Mouse (Mus musculus) forebrain, embryonic 11.5 days (tissue): Measurements from ENCODE around the gene Cdh10. TPM values are rescaled to one million over a fixed set of nuclear protein-coding genes. Genes with fewer than 3 reads are reported as not detected.

Experiments
- ATAC-seq: fragments of 200-750 bp; cut with Nextera tagmentation; replicated peaks from 2 replicates; pipeline ENCODE4 v1.8.0; 2017; ENCODE audit warnings: moderate TSS enrichment; ENCODE audit not compliant: low FRiP score
- DNase-seq: peaks from one replicate; pipeline ENCODE4 v3.0.0-alpha.2; 2017; ENCODE audit warnings: low spot score
- H3K27ac ChIP-seq: fragments of 300-500 bp; sonication (generic); 2 replicates; pipeline ENCODE4 v1.5.1; 2014; ENCODE audit warnings: low read depth, low read length
- H3K27me3 ChIP-seq: fragments of 300-500 bp; sonication (generic); 2 replicates; pipeline ENCODE4 v1.6.1; 2014; ENCODE audit warnings: mild to moderate bottlenecking, low read length, mixed read lengths; ENCODE audit not compliant: control insufficient read depth, insufficient read depth
- H3K36me3 ChIP-seq: fragments of 300-500 bp; sonication (generic); 2 replicates; pipeline ENCODE4 v1.6.1; 2014; ENCODE audit warnings: mild to moderate bottlenecking, low read length, moderate library complexity, mixed read lengths; ENCODE audit not compliant: control insufficient read depth, insufficient read depth
- H3K4me1 ChIP-seq: fragments of 300-500 bp; sonication (generic); replicated peaks from 2 replicates; pipeline ENCODE4 v1.6.1; 2014; ENCODE audit warnings: low read length, mixed read lengths; ENCODE audit not compliant: control insufficient read depth, insufficient read depth
- H3K4me2 ChIP-seq: fragments of 300-500 bp; sonication (generic); 2 replicates; pipeline ENCODE4 v1.6.1; 2014; ENCODE audit warnings: low read depth, mild to moderate bottlenecking, low read length, moderate library complexity, mixed read lengths; ENCODE audit not compliant: severe bottlenecking
- H3K4me3 ChIP-seq: fragments of 300-500 bp; sonication (generic); 2 replicates; pipeline ENCODE4 v1.5.1; 2014; ENCODE audit warnings: low read depth, low read length
- H3K9ac ChIP-seq: fragments of 300-500 bp; sonication (generic); 2 replicates; pipeline ENCODE4 v1.6.1; 2014; ENCODE audit warnings: low read length
- H3K9me3 ChIP-seq: fragments of 300-500 bp; sonication (generic); 2 replicates; pipeline ENCODE4 v1.6.1; 2016; ENCODE audit warnings: low read length, mixed read lengths; ENCODE audit not compliant: control insufficient read depth
- WGBS: fragments of 180-500 bp; shearing (Covaris S2); extraction: QIAGEN DNeasy Blood & Tissue Kit; methylation state at CpG from one replicate; pipeline ENCODE4 v1.1.7; 2014; 5-methylcytosine and 5-hydroxymethylcytosine counted together
- polyA plus RNA-seq: library from polyadenylated mRNA; unstranded; fragments of >200 nt; fragmentation: Nextera tagmentation; extraction: Ambion mirVana; gene quantifications from 2 replicates; pipeline ENCODE4 v1.2.1, GENCODE M21; 2014

The Cdh10 gene
- polyA plus RNA-seq, 1 experiment from 2014 or later: 5.2 TPM

DNA sequence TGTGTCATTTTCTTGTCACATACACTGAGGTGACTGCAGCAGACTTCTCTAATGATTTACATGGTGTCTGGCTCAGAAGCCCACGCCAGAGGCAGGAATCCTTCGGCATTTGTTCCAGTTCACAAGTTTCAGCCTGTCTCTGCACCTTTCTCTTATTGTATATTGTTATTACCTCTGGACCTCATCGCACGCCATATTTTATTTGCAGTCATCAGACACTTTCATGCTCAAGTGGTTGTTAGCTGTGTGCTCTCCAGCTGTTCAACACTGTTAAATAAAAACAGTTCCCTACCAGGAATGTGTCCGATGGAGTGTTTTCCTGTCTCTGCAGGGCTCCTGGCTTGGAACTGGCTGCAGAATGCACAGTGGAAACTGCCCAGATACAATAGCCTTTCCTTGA, 26.1 kb downstream of the Cdh10 start:
- Histone ChIP-seq H3K4me1 (no peaks in the 10 kb centered on the region), H3K4me3 (no peak overlapping the region), H3K27ac (no peak overlapping the region; the same call in 1 of the 2 replicates), H3K27me3 (no peaks in the 10 kb centered on the region), H3K4me2 (no peak overlapping the region), H3K36me3 (no peaks in the 10 kb centered on the region), H3K9ac (no peak overlapping the region), H3K9me3 (no peaks in the 10 kb centered on the region)
- no peak for ATAC-seq
- no peak for DNase-seq
- 53% methylated on average over 5 of the region's 5 CpGs for WGBS

DNA sequence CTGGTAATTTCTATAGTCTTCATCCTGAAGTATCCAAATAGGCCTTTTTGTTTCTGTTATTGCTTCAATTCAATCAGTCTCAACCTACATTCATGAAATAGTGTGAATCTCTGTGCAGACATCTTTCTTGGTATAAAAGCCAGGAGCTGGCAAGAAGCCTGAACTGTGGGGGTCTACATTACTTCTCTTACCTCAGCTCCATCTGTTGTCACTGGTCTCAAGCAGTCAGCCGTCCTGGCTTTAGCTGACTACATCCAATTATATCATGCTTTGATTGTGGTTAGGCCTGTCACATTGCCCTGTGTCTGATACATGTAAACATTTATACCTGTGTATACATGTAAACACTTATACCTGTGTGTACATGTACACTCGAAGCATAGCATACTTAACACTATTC, 31.8 kb downstream of the Cdh10 start:
- Histone ChIP-seq H3K4me1 (no peaks in the 10 kb centered on the region), H3K4me2 (no peak overlapping the region), H3K27me3 (no peaks in the 10 kb centered on the region), H3K36me3 (no peaks in the 10 kb centered on the region), H3K9ac (no peak overlapping the region), H3K27ac (no peak overlapping the region), H3K4me3 (no peak overlapping the region), H3K9me3 (no peaks in the 10 kb centered on the region)
- WGBS: 85% methylated on average over 2 of the region's 2 CpGs
- ATAC-seq (no peak), DNase-seq (no peak)

- Histone ChIP-seq H3K4me2 (no peak overlapping the region), H3K9ac (no peak overlapping the region), H3K4me1 (no peaks in the 10 kb centered on the region), H3K4me3 (no peak overlapping the region), H3K27ac (no peak overlapping the region), H3K27me3 (no peaks in the 10 kb centered on the region), H3K36me3 (no peaks in the 10 kb centered on the region), H3K9me3 (no peaks in the 10 kb centered on the region)
- ATAC-seq (no peak), DNase-seq (no peak)
- WGBS: 74% methylated on average over 2 of the region's 2 CpGs
Measured at GRCm38 (mm10) chr15:18858135-18858534, 39.4 kb downstream of the Cdh10 start.

DNA sequence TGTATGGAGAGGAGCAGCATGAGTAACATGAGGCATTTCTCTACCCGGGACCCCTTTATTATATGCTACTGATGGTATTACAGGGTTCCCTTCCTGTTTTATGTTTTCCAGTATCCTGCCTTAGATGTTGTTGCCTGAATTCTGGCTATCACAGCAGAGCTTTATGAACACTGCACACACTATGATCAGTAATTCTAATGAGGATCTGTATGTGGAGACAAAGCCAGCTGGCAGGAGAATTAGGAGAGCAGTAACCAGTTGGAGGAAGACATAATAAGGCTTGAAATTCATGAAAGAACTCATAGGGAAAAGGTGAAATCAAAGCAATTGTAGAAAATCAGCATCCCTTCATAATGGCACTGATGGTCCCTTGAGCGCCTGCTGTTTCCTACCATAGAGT, 51.1 kb downstream of the Cdh10 start:
- no peak overlapping the region for H3K27ac ChIP-seq
- ATAC-seq (no peak), DNase-seq (no peak)
- no peak overlapping the region for H3K9ac ChIP-seq
- H3K27me3 ChIP-seq: no peaks in the 10 kb centered on the region
- 93% methylated on average over 2 of the region's 2 CpGs for WGBS
- no peaks in the 10 kb centered on the region for H3K9me3 ChIP-seq
- H3K4me3 ChIP-seq: no peak overlapping the region
- no peaks in the 10 kb centered on the region for H3K36me3 ChIP-seq
- no peak overlapping the region for H3K4me2 ChIP-seq
- no peaks in the 10 kb centered on the region for H3K4me1 ChIP-seq

GRCm38 (mm10) chr15:18881467-18881866, 62.7 kb downstream of the Cdh10 start:
- 73% methylated on average over 5 of the region's 5 CpGs for WGBS
- ATAC-seq: no peak

GRCm38 (mm10) chr15:18886673-18887072, 67.9 kb downstream of the Cdh10 start:
- no peak for DNase-seq
- Histone ChIP-seq H3K27ac (no peak overlapping the region), H3K36me3 (no peaks in the 10 kb centered on the region), H3K4me2 (no peak overlapping the region), H3K4me1 (no peaks in the 10 kb centered on the region), H3K27me3 (no peaks in the 10 kb centered on the region), H3K9ac (no peak overlapping the region), H3K4me3 (no peak overlapping the region), H3K9me3 (no peaks in the 10 kb centered on the region)
- WGBS: 90% methylated on average over 2 of the region's 2 CpGs
- no peak for ATAC-seq

More at GRCm38 (mm10) chr15:18881467-18881866, 62.7 kb downstream of the Cdh10 start:
- H3K4me2 ChIP-seq: no peak overlapping the region
- no peak overlapping the region for H3K4me3 ChIP-seq
- no peaks in the 10 kb centered on the region for H3K4me1 ChIP-seq
- no peaks in the 10 kb centered on the region for H3K36me3 ChIP-seq
- no peaks in the 10 kb centered on the region for H3K9me3 ChIP-seq
- no peaks in the 10 kb centered on the region for H3K27me3 ChIP-seq
- DNase-seq: no peak
- H3K9ac ChIP-seq: no peak overlapping the region
- H3K27ac ChIP-seq: no peak overlapping the region

GRCm38 (mm10) chr15:18888912-18889311, 70.2 kb downstream of the Cdh10 start:
- no peak overlapping the region for H3K9ac ChIP-seq
- ATAC-seq: no peak
- no peaks in the 10 kb centered on the region for H3K36me3 ChIP-seq
- H3K9me3 ChIP-seq: no peaks in the 10 kb centered on the region
- H3K27me3 ChIP-seq: no peaks in the 10 kb centered on the region
- H3K4me3 ChIP-seq: no peak overlapping the region
- 84% methylated on average over 2 of the region's 2 CpGs for WGBS
- no peak for DNase-seq
- no peak overlapping the region for H3K27ac ChIP-seq
- no peak overlapping the region for H3K4me2 ChIP-seq
- no peaks in the 10 kb centered on the region for H3K4me1 ChIP-seq

DNA sequence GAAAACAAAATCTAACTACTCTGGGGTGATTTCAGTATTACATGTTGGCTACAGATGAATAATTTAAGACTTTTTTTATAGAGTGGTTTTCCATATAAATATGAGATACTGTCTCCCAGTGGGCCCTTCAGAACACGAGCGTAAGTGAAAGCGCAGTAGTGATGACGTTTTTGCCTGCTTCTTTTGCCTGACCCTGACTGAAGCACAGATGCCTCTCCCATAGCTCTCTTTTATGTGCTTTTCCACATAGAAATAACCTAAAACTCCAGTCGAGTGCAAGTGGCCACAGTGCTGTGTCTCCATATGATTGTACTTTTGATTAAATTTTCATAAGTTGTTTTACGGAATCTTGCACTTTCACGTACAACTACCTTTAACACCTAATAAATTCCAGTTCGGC, 71.6 kb downstream of the Cdh10 start:
- Histone ChIP-seq H3K27me3 (no peaks in the 10 kb centered on the region), H3K4me3 (no peak overlapping the region), H3K9ac (no peak overlapping the region), H3K4me2 (no peak overlapping the region), H3K9me3 (no peaks in the 10 kb centered on the region), H3K36me3 (no peaks in the 10 kb centered on the region), H3K27ac (no peak overlapping the region), H3K4me1 (no peaks in the 10 kb centered on the region)
- DNase-seq: no peak
- no peak for ATAC-seq
- WGBS: 93% methylated on average over 8 of the region's 8 CpGs

DNA sequence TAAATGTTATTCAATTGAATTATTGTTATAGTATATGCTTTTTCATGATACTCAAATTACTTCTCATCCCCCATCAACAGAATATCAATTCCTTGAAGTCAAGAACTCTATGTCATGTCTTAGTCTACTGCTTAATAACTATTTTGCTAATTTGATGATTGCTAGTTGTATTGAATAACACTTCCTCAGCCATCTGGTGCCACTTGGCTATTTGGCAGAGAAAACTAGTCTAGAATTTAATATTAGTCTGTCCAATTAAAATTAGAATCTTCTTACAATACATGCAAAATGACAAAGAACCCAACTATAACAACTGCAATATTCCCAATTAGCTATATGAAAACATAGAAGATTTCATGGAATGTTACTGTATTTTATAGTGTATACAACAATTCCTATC, 82.0 kb downstream of the Cdh10 start:
- Histone ChIP-seq H3K36me3 (no peaks in the 10 kb centered on the region), H3K4me2 (no peak overlapping the region), H3K27ac (no peak overlapping the region), H3K9ac (no peak overlapping the region), H3K4me3 (no peak overlapping the region), H3K27me3 (no peaks in the 10 kb centered on the region), H3K9me3 (no peaks in the 10 kb centered on the region), H3K4me1 (no peaks in the 10 kb centered on the region)
- ATAC-seq (no peak), DNase-seq (no peak)
